Mouse (Mus musculus): ENCODE measurements at regions not wholly inside any gene's neighbourhood (a gene's known extent, or its start where the extent isn't known, plus 50 kb on each side); places are given as distances from the start of the nearest gene placed in this dataset.

DNA sequence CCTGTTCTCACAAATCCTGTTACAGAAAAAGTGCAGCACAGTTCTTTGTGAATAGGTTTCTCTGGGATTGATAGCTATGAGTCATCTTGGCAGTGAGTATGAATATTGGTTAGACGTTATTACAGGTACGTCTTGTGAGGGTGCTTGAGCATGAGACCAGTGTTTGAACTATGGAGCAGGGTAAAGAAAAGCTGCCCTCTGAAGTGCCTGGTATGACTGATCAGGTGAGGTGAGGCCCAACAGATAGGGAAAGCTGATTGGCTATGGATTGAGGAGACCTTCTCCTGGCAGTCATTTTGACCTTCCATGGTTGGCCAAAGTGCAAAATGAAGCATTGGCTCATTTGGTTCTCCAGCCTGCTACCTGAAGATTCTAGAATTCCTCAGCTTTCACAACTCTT is 106.7 kb downstream of the Tnfsf18 start:
- H3K36me3 ChIP-seq (ENCODE audit: control insufficient read depth, insufficient read depth, low read length): no peaks in the 10 kb centered on the region
- H3K27me3 ChIP-seq (ENCODE audit: control insufficient read depth, insufficient read depth, low read depth, low read length): no peaks in the 10 kb centered on the region
- WGBS: 91% methylated on average over 2 of the region's 2 CpGs
- H3K9ac ChIP-seq (ENCODE audit: low read depth, low read length): no peak overlapping the region
- H3K4me3 ChIP-seq (ENCODE audit: low read depth, low read length): no peak overlapping the region
- no peaks in the 10 kb centered on the region for H3K9me3 ChIP-seq (replicated peaks; ENCODE audit: control insufficient read depth, low read length, poor library complexity, severe bottlenecking)
- no peaks in the 10 kb centered on the region for H3K4me1 ChIP-seq (ENCODE audit: control insufficient read depth, insufficient read depth, low read length)
- no peak overlapping the region for H3K27ac ChIP-seq (ENCODE audit: low read length)
- H3K4me2 ChIP-seq (ENCODE audit: low read length): no peak overlapping the region
- ATAC-seq: no peak

DNA sequence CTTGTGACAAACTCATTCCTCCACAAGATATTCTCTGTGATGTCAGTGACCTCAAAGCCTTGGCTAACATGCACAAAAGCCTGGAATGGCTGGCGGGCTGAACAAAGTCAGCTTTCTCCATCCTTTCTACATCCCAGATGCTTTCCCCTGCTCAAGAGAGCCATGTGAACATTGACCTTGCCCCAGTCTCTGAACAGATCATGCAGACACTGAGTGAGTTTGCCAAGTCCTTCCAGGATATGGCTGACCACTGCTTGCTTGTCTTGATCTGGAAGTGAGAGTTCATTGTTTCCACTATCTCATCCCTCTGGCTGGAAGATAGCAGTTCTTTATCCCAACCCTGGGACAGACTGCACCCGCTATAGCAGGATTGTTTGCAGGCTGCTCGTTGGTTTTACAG is 103.7 kb downstream of the Tnfsf18 start:
- WGBS: 87% methylated on average over 3 of the region's 3 CpGs
- Histone ChIP-seq H3K4me3 (ENCODE audit: low read depth, low read length) (no peak overlapping the region), H3K4me1 (ENCODE audit: control insufficient read depth, insufficient read depth, low read length) (no peaks in the 10 kb centered on the region), H3K9ac (ENCODE audit: low read depth, low read length) (no peak overlapping the region), H3K36me3 (ENCODE audit: control insufficient read depth, insufficient read depth, low read length) (no peaks in the 10 kb centered on the region), H3K27me3 (ENCODE audit: control insufficient read depth, insufficient read depth, low read depth, low read length) (no peaks in the 10 kb centered on the region), H3K9me3 (replicated peaks; ENCODE audit: control insufficient read depth, low read length, poor library complexity, severe bottlenecking) (no peaks in the 10 kb centered on the region), H3K4me2 (ENCODE audit: low read length) (no peak overlapping the region), H3K27ac (ENCODE audit: low read length) (no peak overlapping the region)
- ATAC-seq: no peak

- H3K4me2 ChIP-seq (ENCODE audit: low read length): no peak overlapping the region
- H3K4me3 ChIP-seq (ENCODE audit: low read depth, low read length): no peak overlapping the region
- no peaks in the 10 kb centered on the region for H3K36me3 ChIP-seq (ENCODE audit: control insufficient read depth, insufficient read depth, low read length)
- H3K9ac ChIP-seq (ENCODE audit: low read depth, low read length): no peak overlapping the region
- 64% methylated on average over 1 of the region's 1 CpGs for WGBS
- 0 out of 2 replicates have a peak, but pooled peaks cover 2% of the 10 kb centered on the region for H3K4me1 ChIP-seq (ENCODE audit: control insufficient read depth, insufficient read depth, low read length)
- no peak for ATAC-seq
- H3K9me3 ChIP-seq (replicated peaks; ENCODE audit: control insufficient read depth, low read length, poor library complexity, severe bottlenecking): no peaks in the 10 kb centered on the region
- H3K27ac ChIP-seq (ENCODE audit: low read length): no peak overlapping the region
- no peaks in the 10 kb centered on the region for H3K27me3 ChIP-seq (ENCODE audit: control insufficient read depth, insufficient read depth, low read depth, low read length)
Observed at GRCm38 (mm10) chr1:161576530-161576929, 82.1 kb downstream of the Tnfsf18 start.

DNA sequence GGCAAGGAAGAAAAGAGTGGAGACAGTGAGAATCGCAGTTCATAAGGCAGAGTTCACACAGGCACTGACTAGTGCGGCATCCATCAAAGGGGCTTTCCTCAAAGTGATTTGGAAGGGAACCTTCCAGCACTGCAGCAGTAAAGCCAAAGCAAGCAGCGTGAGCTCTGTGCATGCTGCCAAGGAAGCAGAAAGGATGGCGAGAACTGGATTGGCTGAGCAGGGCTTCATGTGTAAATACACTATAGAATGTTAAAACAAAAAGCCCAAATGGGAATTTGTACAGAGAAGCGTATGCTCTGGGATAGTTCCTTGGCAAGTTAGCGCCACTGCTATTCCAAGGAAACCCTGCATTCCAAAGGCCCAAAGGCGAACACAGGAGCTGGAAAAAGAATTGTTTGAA is 81.5 kb downstream of the Tnfsf18 start:
- WGBS: 61% methylated on average over 7 of the region's 7 CpGs
- H3K9ac ChIP-seq (ENCODE audit: low read depth, low read length): no peak overlapping the region
- H3K9me3 ChIP-seq (replicated peaks; ENCODE audit: control insufficient read depth, low read length, poor library complexity, severe bottlenecking): no peaks in the 10 kb centered on the region
- peak; percentile 91 for ATAC-seq
- H3K4me3 ChIP-seq (ENCODE audit: low read depth, low read length): no peak overlapping the region
- H3K36me3 ChIP-seq (ENCODE audit: control insufficient read depth, insufficient read depth, low read length): no peaks in the 10 kb centered on the region
- H3K27me3 ChIP-seq (ENCODE audit: control insufficient read depth, insufficient read depth, low read depth, low read length): no peaks in the 10 kb centered on the region
- H3K4me1 ChIP-seq (ENCODE audit: control insufficient read depth, insufficient read depth, low read length): 0 out of 2 replicates have a peak, but pooled peaks cover 2% of the 10 kb centered on the region
- no peak overlapping the region for H3K27ac ChIP-seq (ENCODE audit: low read length)
- H3K4me2 ChIP-seq (ENCODE audit: low read length): no peak overlapping the region

DNA sequence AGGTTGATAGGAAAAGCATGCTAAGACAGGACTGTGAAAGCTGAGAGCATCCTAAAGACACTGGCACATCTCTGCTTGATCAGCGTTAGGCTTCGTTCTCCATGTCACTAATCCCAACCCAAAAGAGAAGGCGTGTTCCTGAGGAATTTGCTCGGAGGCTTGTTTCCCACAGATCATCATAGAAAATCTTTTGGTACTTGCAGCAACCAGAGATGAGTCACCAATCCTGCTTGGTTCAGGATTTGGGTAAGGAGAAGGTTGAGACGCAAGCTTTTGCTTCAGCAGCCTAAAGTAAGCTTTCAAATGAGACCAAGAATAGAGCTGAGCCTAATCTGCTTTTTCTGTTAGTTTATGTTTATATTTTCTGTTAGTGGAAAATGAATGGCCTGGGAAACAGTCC is 80.7 kb downstream of the Tnfsf18 start:
- no peaks in the 10 kb centered on the region for H3K36me3 ChIP-seq (ENCODE audit: control insufficient read depth, insufficient read depth, low read length)
- WGBS: 86% methylated on average over 5 of the region's 5 CpGs
- no peak overlapping the region for H3K4me3 ChIP-seq (ENCODE audit: low read depth, low read length)

DNA sequence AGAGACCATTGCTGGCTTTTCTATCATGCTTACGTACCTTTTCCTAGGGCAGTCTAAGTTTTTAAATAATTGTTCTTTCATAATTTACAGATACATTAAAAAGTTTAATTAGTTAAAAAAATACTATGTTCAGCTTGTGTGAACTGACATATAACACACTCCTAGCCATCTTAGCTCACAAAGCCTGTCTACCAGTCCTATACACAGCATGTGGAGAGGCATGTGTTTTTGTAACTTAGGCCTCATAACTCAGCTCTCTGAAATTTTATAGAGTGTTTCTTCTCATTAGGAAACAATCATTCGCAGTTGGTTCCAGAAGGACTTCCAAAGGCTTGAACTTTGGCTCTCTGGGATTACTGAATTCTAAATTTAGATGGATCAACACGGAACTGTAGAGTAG is 76.3 kb downstream of the Tnfsf18 start:
- Histone ChIP-seq H3K9ac (ENCODE audit: low read depth, low read length) (no peak overlapping the region), H3K36me3 (ENCODE audit: control insufficient read depth, insufficient read depth, low read length) (no peaks in the 10 kb centered on the region), H3K4me2 (ENCODE audit: low read length) (no peak overlapping the region), H3K27me3 (ENCODE audit: control insufficient read depth, insufficient read depth, low read depth, low read length) (no peaks in the 10 kb centered on the region), H3K27ac (ENCODE audit: low read length) (no peak overlapping the region), H3K4me1 (ENCODE audit: control insufficient read depth, insufficient read depth, low read length) (no peaks in the 10 kb centered on the region), H3K9me3 (replicated peaks; ENCODE audit: control insufficient read depth, low read length, poor library complexity, severe bottlenecking) (no peaks in the 10 kb centered on the region), H3K4me3 (ENCODE audit: low read depth, low read length) (no peak overlapping the region)
- WGBS: 86% methylated on average over 3 of the region's 3 CpGs
- no peak for ATAC-seq

More for the DNA sequence above, 80.7 kb downstream of the Tnfsf18 start:
- no peak overlapping the region for H3K9ac ChIP-seq (ENCODE audit: low read depth, low read length)
- H3K4me2 ChIP-seq (ENCODE audit: low read length): no peak overlapping the region
- 0 out of 2 replicates have a peak, but pooled peaks cover 2% of the 10 kb centered on the region for H3K4me1 ChIP-seq (ENCODE audit: control insufficient read depth, insufficient read depth, low read length)
- no peaks in the 10 kb centered on the region for H3K9me3 ChIP-seq (replicated peaks; ENCODE audit: control insufficient read depth, low read length, poor library complexity, severe bottlenecking)
- no peak for ATAC-seq
- H3K27ac ChIP-seq (ENCODE audit: low read length): no peak overlapping the region
- H3K27me3 ChIP-seq (ENCODE audit: control insufficient read depth, insufficient read depth, low read depth, low read length): no peaks in the 10 kb centered on the region

DNA sequence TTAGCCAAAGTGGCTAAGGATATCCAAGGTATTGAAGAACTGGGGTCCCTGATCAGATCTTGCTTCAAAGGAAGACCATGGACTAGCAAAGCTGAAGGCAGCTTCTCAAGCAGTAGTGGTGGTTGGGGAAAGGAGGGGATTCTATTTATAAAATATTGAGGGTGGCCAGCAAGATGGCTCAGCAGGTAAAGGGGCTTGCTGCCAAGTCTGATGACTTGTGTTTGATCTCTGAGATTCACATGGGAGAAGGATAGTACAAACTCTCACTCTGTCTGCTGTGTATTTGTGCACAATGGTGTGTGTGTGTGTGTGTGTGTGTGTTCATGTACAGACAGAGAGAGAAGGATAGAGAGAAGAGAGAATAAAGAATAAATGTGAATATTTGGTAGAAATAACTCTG is 73.4 kb downstream of the Tnfsf18 start:
- no peak for ATAC-seq
- no peak overlapping the region for H3K9ac ChIP-seq (ENCODE audit: low read depth, low read length)
- no peak overlapping the region for H3K27ac ChIP-seq (ENCODE audit: low read length)
- H3K36me3 ChIP-seq (ENCODE audit: control insufficient read depth, insufficient read depth, low read length): no peaks in the 10 kb centered on the region
- no peaks in the 10 kb centered on the region for H3K27me3 ChIP-seq (ENCODE audit: control insufficient read depth, insufficient read depth, low read depth, low read length)
- no peak overlapping the region for H3K4me3 ChIP-seq (ENCODE audit: low read depth, low read length)
- H3K4me1 ChIP-seq (ENCODE audit: control insufficient read depth, insufficient read depth, low read length): no peaks in the 10 kb centered on the region
- H3K9me3 ChIP-seq (replicated peaks; ENCODE audit: control insufficient read depth, low read length, poor library complexity, severe bottlenecking): no peaks in the 10 kb centered on the region
- H3K4me2 ChIP-seq (ENCODE audit: low read length): no peak overlapping the region

GRCm38 (mm10) chr1:161560368-161560767 is 65.9 kb downstream of the Tnfsf18 start:
- Histone ChIP-seq H3K27me3 (ENCODE audit: control insufficient read depth, insufficient read depth, low read depth, low read length) (no peaks in the 10 kb centered on the region), H3K27ac (ENCODE audit: low read length) (no peak overlapping the region), H3K9me3 (replicated peaks; ENCODE audit: control insufficient read depth, low read length, poor library complexity, severe bottlenecking) (no peaks in the 10 kb centered on the region), H3K4me3 (ENCODE audit: low read depth, low read length) (no peak overlapping the region), H3K9ac (ENCODE audit: low read depth, low read length) (no peak overlapping the region), H3K36me3 (ENCODE audit: control insufficient read depth, insufficient read depth, low read length) (no peaks in the 10 kb centered on the region), H3K4me1 (ENCODE audit: control insufficient read depth, insufficient read depth, low read length) (no peaks in the 10 kb centered on the region), H3K4me2 (ENCODE audit: low read length) (no peak overlapping the region)
- no peak for ATAC-seq
- WGBS: 84% methylated on average over 3 of the region's 3 CpGs
